In the genomic region with DNA sequence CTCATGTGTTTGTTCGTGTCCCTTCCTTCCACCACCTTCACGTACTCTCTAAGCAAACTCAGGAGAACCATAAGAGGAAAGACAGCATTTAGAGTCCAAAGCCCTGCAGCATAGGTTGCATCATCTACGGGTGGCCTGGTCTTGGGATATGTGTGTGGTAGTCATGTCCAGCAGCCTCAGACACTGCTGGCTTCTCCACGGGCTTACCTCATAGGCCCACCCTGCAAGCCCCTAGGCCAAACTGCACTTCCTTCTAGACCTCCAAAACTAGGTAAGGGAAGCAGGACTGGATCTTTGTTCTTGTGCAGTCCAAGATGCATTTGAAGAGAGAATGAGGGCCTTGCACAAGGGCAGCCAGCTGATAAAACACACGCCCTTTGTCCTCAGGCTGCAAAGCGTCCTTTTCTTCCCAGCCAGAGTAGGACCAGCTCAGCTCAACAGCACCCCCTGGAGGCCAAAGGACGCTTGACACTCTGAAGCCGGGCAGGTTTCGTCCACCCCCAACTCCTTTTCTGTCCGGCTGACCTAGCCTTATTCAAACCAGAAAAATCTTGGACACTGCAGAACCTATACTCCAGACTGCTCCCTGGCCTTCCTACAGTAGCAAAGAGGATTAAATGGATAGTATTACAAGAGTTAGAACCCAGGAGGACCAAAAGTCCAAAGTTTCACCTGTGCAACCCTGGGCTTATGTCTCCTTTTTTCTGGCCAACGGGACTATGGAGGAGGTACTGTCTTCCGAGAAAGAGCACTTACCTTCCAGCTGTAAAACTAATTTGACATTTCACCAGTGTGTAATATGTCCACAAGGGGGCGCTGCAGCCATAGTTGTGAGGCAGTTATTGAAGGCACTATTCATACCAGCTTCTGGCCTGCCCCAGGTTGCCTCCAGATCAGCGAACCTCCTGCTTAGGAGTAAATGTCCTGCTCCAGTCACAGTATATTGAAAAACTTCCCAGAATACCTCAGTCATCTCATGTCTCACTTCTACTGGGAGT, we compare ENCODE assay signal across 8 mouse cellular contexts. TPM values are rescaled to one million over a fixed set of nuclear protein-coding genes. Genes with fewer than 3 reads are reported as not detected.
DNase-seq lines count a peak whose midpoint lies in the region; ATAC-seq lines count a peak whose summit lies in the region.
"Had no signal": no experiment of that assay in that cellular context is flagged by ENCODE, and none has a peak within 500 bp of the region (broad histone marks: within the 10 kb centered on the region; RNA-seq: fewer than 3 reads in every experiment).

No protein-coding gene starts in this region.

- DNase-seq in adipocyte (ENCODE audit: low spot score), result peak; percentile 93
- peak; percentile 11 for DNase-seq in cerebellum, adult 9-11 months
- DNase-seq in gastrocnemius, adult 8-10 months (ENCODE audit: low spot score in 2 of 2), result peak; percentile 23 to 35
- peak; percentile 57 to 76 for DNase-seq in left cerebral cortex, postnatal 10 days (ENCODE audit: extremely low spot score in 1 of 2, low spot score in 2 of 2)
- DNase-seq in midbrain, embryonic 11.5 days (ENCODE audit: low spot score, missing footprints), result peak; percentile 99
- DNase-seq in spleen, adult 12 weeks (ENCODE audit: low spot score), result peak; percentile 12

- peak overlapping the region; percentile 45 for H3K4me2 ChIP-seq in intestine, embryonic 15.5 days (replicated peaks)
- H3K4me2 ChIP-seq in midbrain, embryonic 11.5 days, result no peak overlapping the region

- no peaks in the 10 kb centered on the region for H3K9me3 ChIP-seq in intestine, embryonic 15.5 days
- H3K9me3 ChIP-seq in midbrain, embryonic 11.5 days (ENCODE audit: control insufficient read depth, low read length), result no peaks in the 10 kb centered on the region
- H3K9me3 ChIP-seq: megakaryocyte, embryonic 14.5 days had no signal

- peak overlapping the region; percentile 78 for H3K27ac ChIP-seq in intestine, embryonic 15.5 days
- H3K27ac ChIP-seq in midbrain, embryonic 11.5 days (ENCODE audit: low read depth, low read length), result no peak overlapping the region

- WGBS in intestine, embryonic 15.5 days, result 22% methylated on average over 14 of the region's 14 CpGs
- 36% methylated on average over 14 of the region's 14 CpGs for WGBS in midbrain, embryonic 11.5 days

- no peaks in the 10 kb centered on the region for H3K36me3 ChIP-seq in intestine, embryonic 15.5 days
- H3K36me3 ChIP-seq in midbrain, embryonic 11.5 days (ENCODE audit: control insufficient read depth, insufficient read depth, low read length), result no peaks in the 10 kb centered on the region

- peaks cover 14% of the 10 kb centered on the region for H3K4me1 ChIP-seq in intestine, embryonic 15.5 days (replicated peaks)
- no peaks in the 10 kb centered on the region for H3K4me1 ChIP-seq in midbrain, embryonic 11.5 days (ENCODE audit: control insufficient read depth, insufficient read depth, low read length)
- H3K4me1 ChIP-seq: megakaryocyte, embryonic 14.5 days had no signal

- no peak overlapping the region for H3K9ac ChIP-seq in intestine, embryonic 15.5 days
- no peak overlapping the region for H3K9ac ChIP-seq in midbrain, embryonic 11.5 days (ENCODE audit: low read length)

- intact Hi-C loops in left cerebral cortex, postnatal 10 days (cut with DNase I), result loop anchor here (2.0 to 10.0 kb wide), 3 partner anchors 112 to 784 kb away; a partner anchor contains a TSS

- H3K27me3 ChIP-seq in intestine, embryonic 15.5 days (replicated peaks), result no peaks in the 10 kb centered on the region
- no peaks in the 10 kb centered on the region for H3K27me3 ChIP-seq in midbrain, embryonic 11.5 days (ENCODE audit: control insufficient read depth, insufficient read depth, low read length)

- no peak overlapping the region for H3K4me3 ChIP-seq in intestine, embryonic 15.5 days (replicated peaks)
- no peak overlapping the region for H3K4me3 ChIP-seq in midbrain, embryonic 11.5 days (ENCODE audit: low read depth, low read length)
- H3K4me3 ChIP-seq: megakaryocyte, embryonic 14.5 days had no signal

- ATAC-seq in intestine, embryonic 15.5 days, result peak; percentile 54
- ATAC-seq in midbrain, embryonic 11.5 days (ENCODE audit: low FRiP score), result peak; percentile 57; the same call in 1 of the 2 replicates

RNA-seq across cellular contexts. Expression of a gene that starts 20.6 kb away (rescaled TPM):
- total RNA-seq in gastrocnemius, adult 8-10 months (2022), result 1 to 10 TPM in 1 of 4 experiments, under 1 TPM in 1, not detected in 2; 0.35 to 1.1 TPM
- polyA plus RNA-seq in intestine, embryonic 15.5 days (2015; fragmentation: Nextera tagmentation; extraction: Ambion mirVana), result 743 and 782 TPM in 2 replicates
- total RNA-seq in left cerebral cortex, postnatal 10 days (2021), result 1 to 10 TPM in 1 of 2 experiments, under 1 TPM in 1; 0.73 to 1.1 TPM
- 1.8 and 3.2 TPM in 2 replicates for polyA plus RNA-seq in midbrain, embryonic 11.5 days (2014; fragmentation: Nextera tagmentation; extraction: Ambion mirVana)

RNA-seq across cellular contexts. Expression of a gene that starts 24.0 kb away (rescaled TPM):
- total RNA-seq in gastrocnemius, adult 8-10 months (2022), result not detected
- polyA plus RNA-seq in intestine, embryonic 15.5 days (2015; fragmentation: Nextera tagmentation; extraction: Ambion mirVana), result not detected in 2 replicates
- 1 to 10 TPM; 1.7 to 2.2 TPM for total RNA-seq in left cerebral cortex, postnatal 10 days (2021)
- polyA plus RNA-seq in midbrain, embryonic 11.5 days (2014; fragmentation: Nextera tagmentation; extraction: Ambion mirVana), result not detected in 2 replicates

RNA-seq across cellular contexts. Expression of a gene that starts 33.3 kb away (rescaled TPM):
- not detected for total RNA-seq in gastrocnemius, adult 8-10 months (2022)
- polyA plus RNA-seq in intestine, embryonic 15.5 days (2015; fragmentation: Nextera tagmentation; extraction: Ambion mirVana), result 4.7 and 5.9 TPM in 2 replicates
- total RNA-seq in left cerebral cortex, postnatal 10 days (2021), result not detected
- 0.65 and 0.89 TPM in 2 replicates for polyA plus RNA-seq in midbrain, embryonic 11.5 days (2014; fragmentation: Nextera tagmentation; extraction: Ambion mirVana)

RNA-seq across cellular contexts. Expression of a gene that starts 38.3 kb away (rescaled TPM):
- total RNA-seq in gastrocnemius, adult 8-10 months (2022), result not detected
- 8.6 and 9.6 TPM in 2 replicates for polyA plus RNA-seq in intestine, embryonic 15.5 days (2015; fragmentation: Nextera tagmentation; extraction: Ambion mirVana)
- not detected for total RNA-seq in left cerebral cortex, postnatal 10 days (2021)
- polyA plus RNA-seq in midbrain, embryonic 11.5 days (2014; fragmentation: Nextera tagmentation; extraction: Ambion mirVana), result 1.2 and 1.5 TPM in 2 replicates

RNA-seq across cellular contexts. Expression of a gene that starts 47.7 kb away (rescaled TPM):
- not detected for total RNA-seq in gastrocnemius, adult 8-10 months (2022)
- 0.50 and 0.58 TPM in 2 replicates for polyA plus RNA-seq in intestine, embryonic 15.5 days (2015; fragmentation: Nextera tagmentation; extraction: Ambion mirVana)
- total RNA-seq in left cerebral cortex, postnatal 10 days (2021), result not detected
- polyA plus RNA-seq in midbrain, embryonic 11.5 days (2014; fragmentation: Nextera tagmentation; extraction: Ambion mirVana), result not detected in 2 replicates

Comparison
In these comparisons a context has a peak if more than half of its experiments do, and no peak if none do; other contexts are left out.
1. DNase-seq: peak in every context shown above with its lines; median percentile 99 in midbrain, embryonic 11.5 days; 93 in adipocyte; 66 in left cerebral cortex, postnatal 10 days; 29 in gastrocnemius, adult 8-10 months; 12 in spleen, adult 12 weeks; 11 in cerebellum, adult 9-11 months.